Mouse (Mus musculus) left cerebral cortex, adult 2 months (tissue): Measurements from ENCODE around the gene Afg3l1. TPM values are rescaled to one million over a fixed set of nuclear protein-coding genes. Genes with fewer than 3 reads are reported as not detected.
"Not testable (repeated sequence)": the region's sequence is repeated elsewhere in the genome, so short reads cannot be mapped to it uniquely, and the experiment has no call there.

ENCODE experiments used
- DNase-seq, 2 experiments: peaks; one replicate each; pipeline ENCODE4 v3.0.0; 2021 to 2022; ENCODE audit warnings: low spot score in 2 of 2, mixed read lengths in 1 of 2; ENCODE audit errors: extremely low spot score in 1 of 2
- H3K27ac ChIP-seq: fragments of 200-600 bp; 2 replicates; pipeline ENCODE4 v1.8.1; 2022
- H3K4me3 ChIP-seq: fragments of 200-600 bp; 2 replicates; pipeline ENCODE4 v1.8.1; 2022
- CTCF ChIP-seq: fragments of 200-600 bp; IDR thresholded peaks from 2 replicates; pipeline ENCODE4 v1.8.1; 2022; ENCODE audit warnings: antibody characterized with exemption, mild to moderate bottlenecking, moderate library complexity
- intact Hi-C: fragments of 180-260 bp; cut with DNase I; formaldehyde crosslinking; loops from one replicate; pipeline ENCODE4 v1.15.1; 2025
- total RNA-seq, 2 experiments: library from RNA; stranded (reverse); gene quantifications; 2 replicates each; pipeline ENCODE4 v1.2.3; 2021

The Afg3l1 gene
- total RNA-seq, 2 experiments from 2014 or later: 26.3 to 31.1 TPM

- peak; percentile 65 for TF ChIP-seq CTCF
- intact Hi-C loops: loop anchor here (2.0 to 5.0 kb wide), 2 partner anchors 34 to 70 kb away; partner anchors contain the start of genes Afg3l1 and Tcf25
- H3K4me3 ChIP-seq: peak overlapping the region; percentile 90
- H3K27ac ChIP-seq: peak overlapping the region; percentile 95
- peak; percentile 90 to 92 for DNase-seq
These were observed 34.7 kb upstream of the Afg3l1 start for GRCm38 (mm10) chr8:123442871-123443575.

- TF ChIP-seq CTCF: no peak; the same call in 1 of the 2 replicates
- peak overlapping the region; percentile 90 for H3K4me3 ChIP-seq
- DNase-seq: no peak
- H3K27ac ChIP-seq: peak overlapping the region; percentile 95
- intact Hi-C loops: loop anchor here (2.0 to 5.0 kb wide), 2 partner anchors 34 to 71 kb away; partner anchors contain the start of genes Afg3l1 and Tcf25
These were observed 34.2 kb upstream of the Afg3l1 start for GRCm38 (mm10) chr8:123443576-123443921.

- H3K4me3 ChIP-seq: peak overlapping the region; percentile 90
- no peak overlapping the region for H3K27ac ChIP-seq
- no peak for DNase-seq
- intact Hi-C loops: loop anchor here (5.0 kb wide), 1 partner anchor 33 kb away; the partner anchor contains the start of gene Afg3l1
- TF ChIP-seq CTCF: no peak
These were observed 33.6 kb upstream of the Afg3l1 start for GRCm38 (mm10) chr8:123444131-123444530.

- Histone ChIP-seq H3K27ac (no peak overlapping the region), H3K4me3 (no peak overlapping the region)
- no peak for TF ChIP-seq CTCF
- intact Hi-C loops: no loop called here
- no peak for DNase-seq
These were observed 31.7 kb upstream of the Afg3l1 start for GRCm38 (mm10) chr8:123445981-123446380.

- no peak for DNase-seq
- TF ChIP-seq CTCF: no peak
- Histone ChIP-seq H3K27ac (no peak overlapping the region), H3K4me3 (no peak overlapping the region)
- intact Hi-C loops: no loop called here
These were observed 30.9 kb upstream of the Afg3l1 start for GRCm38 (mm10) chr8:123446799-123447198.

- intact Hi-C loops: no loop called here
- DNase-seq: no peak
- Histone ChIP-seq H3K4me3 (no peak overlapping the region), H3K27ac (no peak overlapping the region)
- no peak for TF ChIP-seq CTCF
These were observed 26.9 kb upstream of the Afg3l1 start for GRCm38 (mm10) chr8:123450783-123451182.

- H3K4me3 ChIP-seq, H3K27ac ChIP-seq, intact Hi-C loops, DNase-seq: not testable (repeated sequence)
These were observed 26.0 kb upstream of the Afg3l1 start for GRCm38 (mm10) chr8:123451747-123452146.

- intact Hi-C loops: no loop called here
- H3K27ac ChIP-seq: no peak overlapping the region
- no peak for DNase-seq
- no peak for TF ChIP-seq CTCF
- H3K4me3 ChIP-seq: no peak overlapping the region
These were observed 25.6 kb upstream of the Afg3l1 start for GRCm38 (mm10) chr8:123452149-123452548.

- intact Hi-C loops: no loop called here
- H3K4me3 ChIP-seq: no peak overlapping the region
- DNase-seq: no peak
- no peak for TF ChIP-seq CTCF
- H3K27ac ChIP-seq: no peak overlapping the region
These were observed 24.4 kb upstream of the Afg3l1 start for GRCm38 (mm10) chr8:123453291-123453690.

GRCm38 (mm10) chr8:123453951-123454350 is 23.8 kb upstream of the Afg3l1 start:
- intact Hi-C loops: no loop called here
- H3K4me3 ChIP-seq: no peak overlapping the region
- no peak for DNase-seq
- no peak for TF ChIP-seq CTCF
- H3K27ac ChIP-seq: no peak overlapping the region

- no peak for TF ChIP-seq CTCF
- intact Hi-C loops: no loop called here
- H3K27ac ChIP-seq: no peak overlapping the region
- H3K4me3 ChIP-seq: no peak overlapping the region
- DNase-seq: no peak
These were observed 23.1 kb upstream of the Afg3l1 start for GRCm38 (mm10) chr8:123454559-123454958.

GRCm38 (mm10) chr8:123463651-123464050 is 14.1 kb upstream of the Afg3l1 start:
- no peak for DNase-seq
- intact Hi-C loops: no loop called here
- Histone ChIP-seq H3K27ac (no peak overlapping the region), H3K4me3 (no peak overlapping the region)
- TF ChIP-seq CTCF: no peak

- no peak overlapping the region for H3K27ac ChIP-seq
- TF ChIP-seq CTCF: no peak
- H3K4me3 ChIP-seq: no peak overlapping the region
- no peak for DNase-seq
- intact Hi-C loops: no loop called here
These were observed 10.2 kb upstream of the Afg3l1 start for GRCm38 (mm10) chr8:123467476-123467875.

GRCm38 (mm10) chr8:123472991-123473390 is 4.7 kb upstream of the Afg3l1 start:
- DNase-seq: not testable (repeated sequence)

GRCm38 (mm10) chr8:123474549-123474948 is 3.2 kb upstream of the Afg3l1 start:
- H3K4me3 ChIP-seq, intact Hi-C loops, DNase-seq, H3K27ac ChIP-seq: not testable (repeated sequence)

More at GRCm38 (mm10) chr8:123472991-123473390, 4.7 kb upstream of the Afg3l1 start:
- H3K27ac ChIP-seq, H3K4me3 ChIP-seq, intact Hi-C loops: not testable (repeated sequence)
